Mouse (Mus musculus) forebrain, embryonic 11.5 days (tissue): Measurements from ENCODE around the gene Zfp36l2. TPM values are rescaled to one million over a fixed set of nuclear protein-coding genes. Genes with fewer than 3 reads are reported as not detected.

Experiments
- ATAC-seq: fragments of 200-750 bp; cut with Nextera tagmentation; replicated peaks from 2 replicates; pipeline ENCODE4 v1.8.0; 2017; ENCODE audit warnings: moderate TSS enrichment; ENCODE audit not compliant: low FRiP score
- DNase-seq: peaks from one replicate; pipeline ENCODE4 v3.0.0-alpha.2; 2017; ENCODE audit warnings: low spot score
- H3K27ac ChIP-seq: fragments of 300-500 bp; sonication (generic); 2 replicates; pipeline ENCODE4 v1.5.1; 2014; ENCODE audit warnings: low read depth, low read length
- H3K27me3 ChIP-seq: fragments of 300-500 bp; sonication (generic); 2 replicates; pipeline ENCODE4 v1.6.1; 2014; ENCODE audit warnings: mild to moderate bottlenecking, low read length, mixed read lengths; ENCODE audit not compliant: control insufficient read depth, insufficient read depth
- H3K36me3 ChIP-seq: fragments of 300-500 bp; sonication (generic); 2 replicates; pipeline ENCODE4 v1.6.1; 2014; ENCODE audit warnings: mild to moderate bottlenecking, low read length, moderate library complexity, mixed read lengths; ENCODE audit not compliant: control insufficient read depth, insufficient read depth
- H3K4me1 ChIP-seq: fragments of 300-500 bp; sonication (generic); replicated peaks from 2 replicates; pipeline ENCODE4 v1.6.1; 2014; ENCODE audit warnings: low read length, mixed read lengths; ENCODE audit not compliant: control insufficient read depth, insufficient read depth
- H3K4me2 ChIP-seq: fragments of 300-500 bp; sonication (generic); 2 replicates; pipeline ENCODE4 v1.6.1; 2014; ENCODE audit warnings: low read depth, mild to moderate bottlenecking, low read length, moderate library complexity, mixed read lengths; ENCODE audit not compliant: severe bottlenecking
- H3K4me3 ChIP-seq: fragments of 300-500 bp; sonication (generic); 2 replicates; pipeline ENCODE4 v1.5.1; 2014; ENCODE audit warnings: low read depth, low read length
- H3K9ac ChIP-seq: fragments of 300-500 bp; sonication (generic); 2 replicates; pipeline ENCODE4 v1.6.1; 2014; ENCODE audit warnings: low read length
- H3K9me3 ChIP-seq: fragments of 300-500 bp; sonication (generic); 2 replicates; pipeline ENCODE4 v1.6.1; 2016; ENCODE audit warnings: low read length, mixed read lengths; ENCODE audit not compliant: control insufficient read depth
- WGBS: fragments of 180-500 bp; shearing (Covaris S2); extraction: QIAGEN DNeasy Blood & Tissue Kit; methylation state at CpG from one replicate; pipeline ENCODE4 v1.1.7; 2014; 5-methylcytosine and 5-hydroxymethylcytosine counted together
- polyA plus RNA-seq: library from polyadenylated mRNA; unstranded; fragments of >200 nt; fragmentation: Nextera tagmentation; extraction: Ambion mirVana; gene quantifications from 2 replicates; pipeline ENCODE4 v1.2.1, GENCODE M21; 2014

Gene Zfp36l2
- polyA plus RNA-seq, 1 experiment from 2014 or later = 15.3 TPM

DNA sequence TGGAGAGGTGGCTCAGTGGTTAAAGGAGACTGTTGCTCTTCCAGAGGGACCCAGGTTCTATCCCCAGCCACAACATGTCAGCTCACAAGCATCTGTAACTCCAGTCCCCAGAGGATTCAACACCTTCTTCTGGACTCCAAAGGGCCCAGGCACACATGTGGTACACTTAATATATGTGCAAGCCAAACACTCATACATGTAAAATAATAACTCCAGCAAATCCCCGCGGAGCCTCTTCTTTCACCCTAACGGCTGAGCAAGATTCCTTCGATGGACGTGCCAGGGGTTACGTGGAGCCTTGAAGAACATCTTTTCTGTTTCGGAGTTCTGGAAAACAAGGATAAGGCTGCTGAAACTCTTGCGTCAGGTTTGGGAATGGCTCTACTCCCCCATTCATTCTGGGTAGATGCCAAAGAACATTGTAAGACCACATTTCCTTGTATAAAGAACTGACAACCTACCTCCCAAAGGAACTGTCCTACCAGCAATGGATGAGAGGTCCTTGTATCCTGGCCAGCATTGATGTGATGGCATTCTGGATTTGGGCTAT is 25.5 kb downstream of the Zfp36l2 start:
- no peak overlapping the region for H3K4me2 ChIP-seq
- H3K4me1 ChIP-seq = peaks cover 4% of the 10 kb centered on the region; the same call in 1 of the 2 replicates
- ATAC-seq (no peak), DNase-seq (no peak)
- peaks cover 3% of the 10 kb centered on the region; the same call in 1 of the 2 replicates for H3K27me3 ChIP-seq
- H3K4me3 ChIP-seq = no peak overlapping the region
- H3K36me3 ChIP-seq = no peaks in the 10 kb centered on the region
- 92% methylated on average over 8 of the region's 8 CpGs for WGBS
- no peak overlapping the region for H3K9ac ChIP-seq
- H3K27ac ChIP-seq = no peak overlapping the region
- H3K9me3 ChIP-seq = no peaks in the 10 kb centered on the region

DNA sequence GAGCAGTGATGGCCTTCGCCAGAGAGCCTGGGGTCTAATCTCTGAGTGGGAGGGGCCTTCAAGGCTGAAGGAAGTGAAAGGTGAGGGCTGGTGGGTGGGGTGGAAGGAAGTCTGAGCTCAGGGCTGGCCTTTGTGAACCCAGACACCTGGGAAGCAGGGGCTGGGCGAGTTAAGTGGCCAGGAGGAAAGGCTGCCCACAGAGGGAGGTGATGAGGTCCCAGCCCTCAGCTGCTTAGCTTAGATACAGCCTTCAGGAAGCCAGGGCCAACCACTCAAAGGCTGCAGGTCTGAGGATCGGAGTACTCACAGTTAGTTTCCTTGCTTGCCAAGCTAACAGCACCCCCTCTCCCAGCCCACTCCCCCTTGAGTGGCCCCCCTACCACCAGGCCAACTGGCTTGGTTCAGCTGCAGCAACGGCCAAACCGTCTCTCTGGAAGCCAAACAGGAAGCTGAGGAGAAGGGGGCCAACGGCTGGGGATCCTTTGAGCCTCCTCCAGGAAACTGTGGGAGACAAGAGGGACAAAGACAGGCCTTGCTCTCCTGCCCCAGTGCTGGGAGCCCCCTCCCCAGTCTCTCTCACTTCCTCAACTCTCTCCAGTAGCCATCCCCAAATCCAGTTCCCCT is 26.4 kb downstream of the Zfp36l2 start:
- Histone ChIP-seq H3K4me3 (no peak overlapping the region), H3K4me2 (no peak overlapping the region), H3K9me3 (no peaks in the 10 kb centered on the region), H3K9ac (no peak overlapping the region), H3K27me3 (peaks cover 3% of the 10 kb centered on the region; the same call in 1 of the 2 replicates), H3K36me3 (no peaks in the 10 kb centered on the region), H3K27ac (no peak overlapping the region), H3K4me1 (peaks cover 4% of the 10 kb centered on the region; the same call in 1 of the 2 replicates)
- DNase-seq = no peak
- no peak for ATAC-seq
- 66% methylated on average over 6 of the region's 6 CpGs for WGBS

DNA sequence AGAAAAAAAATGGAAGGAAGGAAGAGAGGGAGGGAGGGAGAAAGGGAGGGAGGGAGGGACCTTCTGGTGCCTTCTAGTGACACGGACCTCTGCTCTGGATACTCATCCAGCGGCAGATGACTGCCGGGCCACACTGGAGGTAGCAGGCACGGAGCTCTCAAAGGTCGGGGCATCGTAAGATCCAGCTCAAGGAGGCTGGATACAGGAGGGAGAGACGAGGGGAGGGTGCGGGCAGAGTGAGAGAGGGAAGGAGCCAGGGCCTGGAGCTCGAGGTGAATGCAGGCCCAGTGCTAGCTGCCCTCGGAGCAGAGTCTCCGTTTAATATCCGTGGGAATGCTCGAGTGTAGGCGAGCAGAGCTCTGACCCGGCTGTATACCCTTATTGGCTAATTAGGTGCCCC is 28.9 kb downstream of the Zfp36l2 start:
- Histone ChIP-seq H3K9me3 (no peaks in the 10 kb centered on the region), H3K27me3 (peaks cover 3% of the 10 kb centered on the region; the same call in 1 of the 2 replicates), H3K4me3 (no peak overlapping the region), H3K4me1 (peaks cover 4% of the 10 kb centered on the region; the same call in 1 of the 2 replicates), H3K27ac (no peak overlapping the region), H3K4me2 (no peak overlapping the region), H3K36me3 (no peaks in the 10 kb centered on the region), H3K9ac (no peak overlapping the region)
- DNase-seq = no peak
- no peak for ATAC-seq
- WGBS = 46% methylated on average over 15 of the region's 15 CpGs

DNA sequence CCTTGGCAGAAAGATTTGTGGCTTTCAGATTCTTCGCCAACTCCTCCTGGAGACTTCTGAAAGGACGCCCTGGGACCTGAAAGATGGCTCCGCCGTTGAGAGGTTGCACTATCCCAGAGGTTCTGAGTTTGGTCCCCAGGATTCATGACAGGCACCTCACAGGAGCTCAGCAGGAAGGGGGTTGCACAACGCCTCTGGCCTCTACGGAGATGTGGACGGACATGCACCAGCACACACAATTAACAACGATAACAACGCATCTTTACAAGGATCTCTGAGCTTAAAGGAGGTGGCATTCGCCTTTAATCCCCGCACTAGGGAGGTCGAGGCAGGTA is 29.3 kb downstream of the Zfp36l2 start:
- Histone ChIP-seq H3K4me2 (no peak overlapping the region), H3K27me3 (peaks cover 3% of the 10 kb centered on the region; the same call in 1 of the 2 replicates), H3K4me3 (no peak overlapping the region), H3K4me1 (peaks cover 4% of the 10 kb centered on the region; the same call in 1 of the 2 replicates), H3K9ac (no peak overlapping the region), H3K27ac (no peak overlapping the region), H3K36me3 (no peaks in the 10 kb centered on the region), H3K9me3 (no peaks in the 10 kb centered on the region)
- ATAC-seq (no peak), DNase-seq (no peak)
- 88% methylated on average over 12 of the region's 12 CpGs for WGBS

- 70% methylated on average over 6 of the region's 6 CpGs for WGBS
- no peaks in the 10 kb centered on the region for H3K36me3 ChIP-seq
- H3K9me3 ChIP-seq = no peaks in the 10 kb centered on the region
- H3K9ac ChIP-seq = no peak overlapping the region
- no peak overlapping the region for H3K27ac ChIP-seq
- H3K4me2 ChIP-seq = no peak overlapping the region
- peaks cover 3% of the 10 kb centered on the region; the same call in 1 of the 2 replicates for H3K27me3 ChIP-seq
- DNase-seq (no peak), ATAC-seq (no peak)
- H3K4me1 ChIP-seq = peaks cover 4% of the 10 kb centered on the region; the same call in 1 of the 2 replicates
- H3K4me3 ChIP-seq = no peak overlapping the region
Observed at GRCm38 (mm10) chr17:84157743-84158460, 29.8 kb downstream of the Zfp36l2 start.

GRCm38 (mm10) chr17:84156748-84157742 is 30.7 kb downstream of the Zfp36l2 start:
- no peaks in the 10 kb centered on the region for H3K36me3 ChIP-seq
- H3K27me3 ChIP-seq = peaks cover 3% of the 10 kb centered on the region; the same call in 1 of the 2 replicates
- DNase-seq (no peak), ATAC-seq (no peak)
- H3K4me1 ChIP-seq = peaks cover 4% of the 10 kb centered on the region; the same call in 1 of the 2 replicates
- H3K9ac ChIP-seq = no peak overlapping the region
- H3K9me3 ChIP-seq = no peaks in the 10 kb centered on the region
- 35% methylated on average over 19 of the region's 19 CpGs for WGBS
- H3K4me2 ChIP-seq = no peak overlapping the region
- no peak overlapping the region for H3K27ac ChIP-seq
- no peak overlapping the region for H3K4me3 ChIP-seq

- H3K4me2 ChIP-seq = no peak overlapping the region
- peaks cover 3% of the 10 kb centered on the region; the same call in 1 of the 2 replicates for H3K27me3 ChIP-seq
- ATAC-seq (no peak), DNase-seq (no peak)
- no peaks in the 10 kb centered on the region for H3K9me3 ChIP-seq
- no peak overlapping the region for H3K4me3 ChIP-seq
- 53% methylated on average over 13 of the region's 13 CpGs for WGBS
- no peak overlapping the region for H3K27ac ChIP-seq
- H3K9ac ChIP-seq = no peak overlapping the region
- H3K36me3 ChIP-seq = no peaks in the 10 kb centered on the region
- H3K4me1 ChIP-seq = peaks cover 4% of the 10 kb centered on the region; the same call in 1 of the 2 replicates
Observed at GRCm38 (mm10) chr17:84156227-84156573, 31.5 kb downstream of the Zfp36l2 start.
